Mouse (Mus musculus) ES-Bruce4 (cell line): Measurements from ENCODE around the gene AL607142.1. TPM values are rescaled to one million over a fixed set of nuclear protein-coding genes. Genes with fewer than 3 reads are reported as not detected.

Source experiments
- H3K27ac ChIP-seq: 2 replicates; pipeline ENCODE4 v1.5.1; 2012; ENCODE audit warnings: low read length, inconsistent platforms; ENCODE audit not compliant: insufficient read depth
- H3K27me3 ChIP-seq: 2 replicates; pipeline ENCODE4 v1.6.1; 2012; ENCODE audit warnings: mild to moderate bottlenecking, low read length, inconsistent platforms; ENCODE audit not compliant: control insufficient read depth, poor library complexity, insufficient read depth, severe bottlenecking
- H3K36me3 ChIP-seq: 2 replicates; pipeline ENCODE4 v1.6.1; 2012; ENCODE audit warnings: inconsistent platforms, mild to moderate bottlenecking, low read length, moderate library complexity; ENCODE audit not compliant: control insufficient read depth, poor library complexity, insufficient read depth, severe bottlenecking
- H3K4me1 ChIP-seq: one replicate; pipeline ENCODE4 v1.8.1; 2011; ENCODE audit warnings: low read length; ENCODE audit not compliant: control insufficient read depth, insufficient read depth
- H3K4me3 ChIP-seq: 2 replicates; pipeline ENCODE4 v1.5.1; 2011; ENCODE audit warnings: low read depth, mild to moderate bottlenecking, low read length
- H3K9ac ChIP-seq: 2 replicates; pipeline ENCODE4 v1.6.1; 2012; ENCODE audit warnings: low read depth, mild to moderate bottlenecking, inconsistent platforms; ENCODE audit not compliant: poor library complexity, severe bottlenecking
- H3K9me3 ChIP-seq: replicated peaks from 2 replicates; pipeline ENCODE4 v1.6.1; 2012; ENCODE audit warnings: mild to moderate bottlenecking, low read length, inconsistent platforms; ENCODE audit not compliant: control insufficient read depth, poor library complexity, insufficient read depth, severe bottlenecking
- CTCF ChIP-seq: IDR thresholded peaks from one replicate; pipeline ENCODE4 v1.8.1; 2011; ENCODE audit warnings: low read depth, low read length
- EP300 ChIP-seq: IDR thresholded peaks from 2 replicates; pipeline ENCODE4 v1.6.1; 2011; ENCODE audit warnings: low read depth, low read length; ENCODE audit not compliant: insufficient read depth
- POLR2A ChIP-seq: IDR thresholded peaks from one replicate; pipeline ENCODE4 v1.8.1; 2011; ENCODE audit warnings: low read length; ENCODE audit not compliant: insufficient read depth
- polyA plus RNA-seq: library from polyadenylated mRNA; stranded (reverse); fragments of >200 nt; gene quantifications from 2 replicates; pipeline ENCODE4 v1.2.4, GENCODE M21; 2011; ENCODE audit warnings: low read depth; ENCODE audit not compliant: missing spikeins, insufficient read depth, insufficient read length

Gene AL607142.1
- polyA plus RNA-seq, 1 experiment = not detected

GRCm38 (mm10) chr4:120091997-120092783 is 27.4 kb downstream of the AL607142.1 start:
- Histone ChIP-seq H3K27ac (no peak overlapping the region), H3K9ac (no peak overlapping the region), H3K36me3 (no peaks in the 10 kb centered on the region), H3K9me3 (no peaks in the 10 kb centered on the region), H3K4me1 (no peaks in the 10 kb centered on the region), H3K27me3 (no peaks in the 10 kb centered on the region), H3K4me3 (no peak overlapping the region)
- TF ChIP-seq EP300 = no peak
- TF ChIP-seq POLR2A = no peak
- TF ChIP-seq CTCF = no peak

GRCm38 (mm10) chr4:120096935-120097334 is 32.1 kb downstream of the AL607142.1 start:
- H3K4me3 ChIP-seq = peak overlapping the region; percentile 31
- H3K36me3 ChIP-seq = no peaks in the 10 kb centered on the region
- no peaks in the 10 kb centered on the region for H3K27me3 ChIP-seq
- no peaks in the 10 kb centered on the region for H3K4me1 ChIP-seq
- no peak overlapping the region for H3K9ac ChIP-seq
- TF ChIP-seq EP300 (no peak), POLR2A (no peak), CTCF (no peak)
- H3K27ac ChIP-seq = no peak overlapping the region
- H3K9me3 ChIP-seq = no peaks in the 10 kb centered on the region

- TF ChIP-seq EP300 (no peak), POLR2A (no peak), CTCF (no peak)
- Histone ChIP-seq H3K9ac (no peak overlapping the region), H3K4me3 (no peak overlapping the region), H3K4me1 (no peaks in the 10 kb centered on the region), H3K27ac (no peak overlapping the region), H3K27me3 (no peaks in the 10 kb centered on the region), H3K36me3 (no peaks in the 10 kb centered on the region), H3K9me3 (no peaks in the 10 kb centered on the region)
Measured at GRCm38 (mm10) chr4:120101186-120101585, 36.4 kb downstream of the AL607142.1 start.

GRCm38 (mm10) chr4:120104599-120104998 is 39.8 kb downstream of the AL607142.1 start:
- TF ChIP-seq CTCF (peak; percentile 76), POLR2A (no peak)

GRCm38 (mm10) chr4:120106362-120106761 is 41.6 kb downstream of the AL607142.1 start:
- H3K36me3 ChIP-seq = no peaks in the 10 kb centered on the region
- no peaks in the 10 kb centered on the region for H3K9me3 ChIP-seq
- no peaks in the 10 kb centered on the region for H3K27me3 ChIP-seq
- H3K27ac ChIP-seq = no peak overlapping the region
- no peak for TF ChIP-seq EP300
- no peak for TF ChIP-seq CTCF
- TF ChIP-seq POLR2A = no peak
- H3K9ac ChIP-seq = no peak overlapping the region
- no peak overlapping the region for H3K4me3 ChIP-seq
- no peaks in the 10 kb centered on the region for H3K4me1 ChIP-seq

More at GRCm38 (mm10) chr4:120104599-120104998, 39.8 kb downstream of the AL607142.1 start:
- Histone ChIP-seq H3K27ac (no peak overlapping the region), H3K9ac (no peak overlapping the region), H3K4me1 (no peaks in the 10 kb centered on the region), H3K4me3 (no peak overlapping the region), H3K27me3 (no peaks in the 10 kb centered on the region), H3K36me3 (no peaks in the 10 kb centered on the region), H3K9me3 (no peaks in the 10 kb centered on the region)

- no peak overlapping the region for H3K4me3 ChIP-seq
- H3K4me1 ChIP-seq = no peaks in the 10 kb centered on the region
- no peaks in the 10 kb centered on the region for H3K9me3 ChIP-seq
Measured at GRCm38 (mm10) chr4:120107787-120108186, 43.0 kb downstream of the AL607142.1 start.

More at GRCm38 (mm10) chr4:120107787-120108186, 43.0 kb downstream of the AL607142.1 start:
- Histone ChIP-seq H3K36me3 (no peaks in the 10 kb centered on the region), H3K27me3 (no peaks in the 10 kb centered on the region), H3K9ac (no peak overlapping the region), H3K27ac (no peak overlapping the region)
- TF ChIP-seq POLR2A = no peak
- TF ChIP-seq CTCF = no peak
- no peak for TF ChIP-seq EP300
